Mouse (Mus musculus) gastrocnemius, postnatal 4 days (tissue): ENCODE data around the gene Dock6. TPM values are rescaled to one million over a fixed set of nuclear protein-coding genes. Genes with fewer than 3 reads are reported as not detected.

ENCODE experiments used
- DNase-seq, 2 experiments: peaks; one replicate each; pipeline ENCODE4 v3.0.0; 2021 to 2022; ENCODE audit warnings: low spot score in 2 of 2, mixed read lengths in 2 of 2
- total RNA-seq, 2 experiments: library from RNA; stranded (reverse); gene quantifications; 2 replicates each; pipeline ENCODE4 v1.2.3; 2021

The Dock6 gene
- total RNA-seq, 2 experiments from 2014 or later = 34.3 to 44.5 TPM

DNA sequence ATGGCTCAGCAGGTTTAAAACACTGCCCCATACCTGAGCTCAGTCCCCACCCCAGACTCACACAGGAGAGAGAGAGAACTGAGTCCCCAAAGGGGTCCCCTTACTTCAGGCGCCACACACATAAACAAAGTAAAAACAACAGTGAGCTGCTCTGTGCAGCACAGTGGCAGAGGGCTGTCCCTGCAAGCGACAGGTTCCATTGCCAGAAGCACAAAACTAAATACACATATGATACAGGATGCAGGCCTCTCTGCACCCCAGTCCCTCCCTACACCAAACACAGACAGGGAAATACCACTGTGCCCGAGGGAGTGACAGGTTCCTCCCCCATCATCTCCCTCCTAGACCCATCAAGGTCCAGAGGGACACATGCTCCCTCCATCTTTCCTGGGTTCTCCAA lies 5.0 kb downstream of the Dock6 start:
- no peak for DNase-seq

DNA sequence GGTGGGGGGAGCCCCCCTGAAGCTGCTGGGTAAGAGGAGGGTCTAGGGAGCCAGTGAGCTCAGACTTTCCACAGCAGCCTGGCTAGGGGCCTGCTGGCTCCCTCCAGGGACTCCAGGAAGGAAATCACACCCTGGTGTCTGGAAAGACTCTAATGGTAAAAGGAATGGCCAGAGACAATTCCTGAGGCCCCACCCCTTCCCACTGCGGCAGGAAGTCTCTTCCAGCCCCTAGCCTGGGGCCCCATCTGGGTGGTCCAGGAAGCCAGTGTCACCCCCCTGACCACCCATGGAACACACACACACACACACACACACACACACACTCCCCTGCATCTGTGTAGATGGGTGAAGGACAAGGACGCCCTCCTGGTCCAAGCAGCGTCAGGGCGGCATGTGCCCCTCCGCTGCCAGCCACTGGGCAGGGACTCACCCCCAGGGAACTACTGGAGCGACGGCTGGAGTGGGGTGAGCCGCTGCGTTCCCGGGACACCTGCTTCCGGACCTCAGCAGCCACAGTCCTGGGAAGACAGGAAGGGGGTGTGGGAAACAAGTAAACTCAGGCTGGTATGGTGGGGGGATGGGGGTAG lies 5.6 kb downstream of the Dock6 start:
- DNase-seq = peak in 1 of 2 experiments; percentile 66

DNA sequence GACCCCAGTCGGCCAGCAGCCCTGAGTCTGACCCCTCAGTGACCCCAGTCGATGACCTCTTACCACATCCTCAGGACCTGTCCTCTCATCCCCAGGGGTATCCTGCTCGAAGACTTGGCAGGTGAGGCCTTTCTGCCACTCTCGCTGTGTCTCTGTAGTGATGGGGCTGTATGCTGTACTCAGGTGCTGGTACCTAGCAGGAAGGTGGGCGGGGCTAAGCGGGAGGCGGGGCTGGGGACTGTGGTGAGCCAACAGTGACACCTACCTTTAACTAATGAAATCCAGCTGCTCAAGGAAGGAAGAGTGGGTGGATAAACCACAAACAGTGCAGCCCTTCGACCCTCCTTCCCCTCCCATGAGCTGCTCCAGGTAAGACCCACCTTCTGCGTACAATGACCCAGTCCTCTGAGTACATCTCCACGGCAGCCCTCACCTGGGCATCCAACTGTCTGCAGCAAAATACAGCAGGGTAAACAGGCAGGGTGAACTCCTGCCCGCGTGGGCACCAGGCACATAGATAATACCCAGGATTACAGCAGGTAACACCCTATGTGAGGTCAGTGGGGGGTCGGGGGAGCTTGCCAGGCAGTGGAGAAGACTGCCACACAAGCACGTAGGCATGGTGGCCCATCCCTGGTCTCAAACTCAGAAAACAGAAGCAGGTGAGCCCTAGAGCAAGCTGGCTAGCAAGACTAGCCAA lies 6.9 kb downstream of the Dock6 start:
- DNase-seq = no peak

DNA sequence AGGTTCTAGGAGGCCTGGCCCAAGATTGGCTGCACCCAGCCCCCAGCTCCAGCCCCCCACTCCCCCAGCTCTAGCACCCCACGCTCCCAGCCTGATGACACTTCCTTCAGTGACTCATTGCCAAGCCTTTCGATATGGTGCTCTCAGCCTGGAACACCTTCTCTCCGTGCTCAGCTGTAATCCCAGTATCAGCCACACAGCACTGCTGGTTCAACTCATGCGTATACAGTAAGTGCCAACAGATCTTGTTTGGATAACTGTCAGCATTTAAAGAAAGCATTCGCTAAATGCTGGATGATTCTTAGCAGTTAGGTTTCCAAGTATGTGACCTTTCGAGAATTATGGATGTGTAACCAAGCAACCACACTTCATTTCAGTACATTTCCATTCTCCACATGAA lies 9.3 kb downstream of the Dock6 start:
- DNase-seq = no peak

DNA sequence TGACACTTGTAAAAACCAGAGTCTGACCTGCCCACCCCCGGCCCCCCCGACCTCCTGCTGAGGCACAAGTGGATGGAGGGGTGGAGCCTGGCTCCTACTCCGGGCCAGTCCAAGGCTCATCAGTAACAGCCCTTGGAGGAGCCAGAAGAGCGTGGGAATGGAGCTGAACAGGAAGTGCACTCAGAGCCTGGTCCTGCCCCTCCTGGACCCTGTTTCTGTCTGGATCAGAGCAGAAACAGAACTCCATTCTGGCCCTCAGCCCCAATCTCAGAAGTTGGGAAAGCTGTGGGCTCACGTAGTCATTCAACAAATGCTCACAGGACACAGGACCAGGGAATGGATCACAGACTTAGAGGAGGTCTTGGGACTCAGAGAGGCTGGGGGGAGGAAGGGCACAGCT lies 10.0 kb downstream of the Dock6 start:
- DNase-seq = no peak

DNA sequence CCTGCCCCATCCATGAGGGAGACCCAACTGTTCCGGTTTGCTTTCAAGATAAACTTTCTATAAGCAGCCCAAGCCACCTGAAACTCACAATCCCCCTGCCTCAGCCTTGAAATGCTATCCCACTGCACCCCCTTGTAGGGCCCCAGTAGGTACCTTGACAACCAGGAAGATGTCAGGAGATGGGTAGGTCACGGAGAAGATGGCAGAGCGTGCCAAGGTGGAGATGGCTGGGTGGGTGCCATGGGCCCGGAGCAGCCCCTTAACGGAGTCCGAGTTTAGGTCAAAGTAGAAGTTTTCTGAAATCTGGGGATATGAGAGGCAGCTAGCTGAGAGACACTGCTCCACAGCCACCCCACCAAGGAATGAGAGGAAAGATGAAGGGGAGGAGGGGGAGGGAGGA lies 11.1 kb downstream of the Dock6 start:
- no peak for DNase-seq

DNA sequence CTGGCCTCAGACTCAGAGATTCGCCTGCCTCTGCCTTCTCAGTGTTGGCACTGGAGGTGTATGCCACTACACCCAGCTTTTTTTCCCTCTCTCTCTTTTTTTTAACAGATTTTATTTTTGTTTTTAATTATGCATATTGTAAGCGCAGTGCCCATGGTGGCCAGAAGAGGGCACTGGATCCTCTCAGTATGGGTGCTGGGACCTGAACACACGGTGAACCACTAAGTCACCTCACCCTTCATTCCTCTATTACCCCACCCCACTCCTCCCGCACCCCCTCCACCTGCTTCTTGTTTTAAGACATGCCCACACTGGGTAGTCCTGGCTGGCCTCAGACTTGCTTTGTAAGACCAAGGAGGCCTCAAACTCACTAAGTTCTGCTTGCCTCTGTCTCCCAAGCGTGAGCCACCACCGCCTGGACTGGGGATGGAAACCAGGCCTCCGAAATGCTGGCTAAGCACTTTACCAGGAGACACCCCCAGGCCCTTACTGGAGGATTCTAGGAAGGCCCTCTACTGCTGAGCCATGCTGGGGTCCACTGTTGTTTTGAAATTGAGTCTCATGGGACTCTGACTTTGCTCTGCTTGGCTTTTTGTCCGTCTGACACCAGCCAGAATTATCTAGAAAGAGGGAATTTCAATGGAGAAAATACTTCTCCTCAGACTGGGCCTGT lies 12.2 kb downstream of the Dock6 start:
- DNase-seq = no peak

DNA sequence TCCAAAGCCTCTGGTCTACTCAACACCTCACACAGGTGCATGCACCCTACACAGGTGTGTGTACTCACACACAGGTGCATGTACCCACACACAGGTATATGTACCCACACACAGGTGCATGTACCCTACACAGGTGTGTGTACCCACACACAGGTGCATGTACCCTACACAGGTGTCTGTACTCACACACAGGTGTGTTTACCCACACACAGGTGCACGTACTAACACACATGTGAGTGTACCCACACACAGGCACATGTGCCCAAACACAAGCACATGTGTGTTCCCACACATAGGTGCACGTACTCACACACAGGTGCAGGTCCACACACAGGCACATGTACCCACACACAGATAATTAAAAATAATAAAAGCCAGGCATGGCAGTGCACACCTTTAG lies 14.7 kb downstream of the Dock6 start:
- DNase-seq = no peak

DNA sequence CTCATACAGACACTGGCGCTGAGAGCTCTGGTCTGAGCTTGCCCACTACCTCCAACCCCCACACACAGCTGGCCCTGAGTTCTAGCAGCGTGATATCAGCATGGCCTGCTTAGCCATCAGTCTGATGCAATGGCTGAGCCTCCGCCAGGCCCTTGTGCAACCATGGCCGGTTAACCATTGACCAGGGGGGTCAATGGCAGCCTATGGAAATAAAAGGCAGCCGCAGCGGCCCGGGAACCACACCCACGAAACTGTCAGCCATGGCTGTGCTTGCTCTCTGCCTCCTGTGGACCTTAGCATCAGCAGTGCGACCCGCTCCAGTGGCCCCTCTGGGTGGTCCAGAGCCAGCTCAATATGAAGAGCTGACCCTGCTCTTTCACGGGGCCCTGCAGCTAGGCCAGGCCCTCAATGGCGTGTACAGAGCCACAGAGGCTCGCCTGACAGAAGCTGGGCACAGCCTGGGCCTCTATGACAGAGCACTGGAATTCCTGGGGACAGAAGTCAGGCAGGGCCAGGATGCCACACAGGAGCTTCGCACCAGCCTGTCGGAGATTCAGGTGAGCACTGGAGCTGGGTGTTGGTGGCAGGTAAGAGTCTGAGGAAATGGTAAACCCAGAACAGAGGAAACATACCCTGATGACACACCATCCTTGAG lies 17.1 kb downstream of the Dock6 start, which contains the start of gene Angptl8:
Gene Angptl8 (plus strand): TSS at position 253 of the 655 bp plus-strand sequence.
- DNase-seq = no peak

DNA sequence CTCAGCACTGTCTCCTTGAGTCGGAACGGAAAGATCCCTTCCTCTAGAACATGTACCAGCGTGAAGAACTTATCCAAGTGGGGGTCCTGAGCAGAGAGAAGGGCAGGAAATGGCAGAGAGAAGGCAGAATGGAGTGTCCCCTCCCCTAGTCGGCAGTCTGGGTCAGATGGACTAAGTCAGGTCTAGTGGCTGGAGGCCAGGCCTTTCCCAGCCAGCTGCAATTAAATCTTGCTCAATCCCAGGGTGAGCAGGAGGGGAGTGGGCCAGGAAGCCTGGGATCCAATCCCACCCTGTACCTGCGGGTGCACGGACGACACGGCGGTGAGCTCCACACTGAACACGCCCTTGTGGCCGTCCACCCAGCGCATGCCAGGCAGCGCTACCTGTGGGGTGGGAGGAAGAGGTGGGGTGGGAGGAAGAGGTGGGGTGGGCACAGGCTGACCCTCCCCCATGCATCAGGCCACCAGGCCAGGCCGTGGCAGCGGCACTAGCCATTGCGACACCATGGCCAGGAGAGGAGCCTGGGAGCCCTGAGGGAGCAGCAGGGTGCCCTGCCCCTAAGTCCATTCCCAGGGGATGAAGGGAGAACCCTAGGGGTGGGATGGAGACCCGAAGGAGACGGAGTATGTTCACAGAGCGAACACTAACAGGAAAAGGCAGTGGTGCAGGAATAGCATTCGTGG lies 20.7 kb downstream of the Dock6 start:
- DNase-seq = no peak

DNA sequence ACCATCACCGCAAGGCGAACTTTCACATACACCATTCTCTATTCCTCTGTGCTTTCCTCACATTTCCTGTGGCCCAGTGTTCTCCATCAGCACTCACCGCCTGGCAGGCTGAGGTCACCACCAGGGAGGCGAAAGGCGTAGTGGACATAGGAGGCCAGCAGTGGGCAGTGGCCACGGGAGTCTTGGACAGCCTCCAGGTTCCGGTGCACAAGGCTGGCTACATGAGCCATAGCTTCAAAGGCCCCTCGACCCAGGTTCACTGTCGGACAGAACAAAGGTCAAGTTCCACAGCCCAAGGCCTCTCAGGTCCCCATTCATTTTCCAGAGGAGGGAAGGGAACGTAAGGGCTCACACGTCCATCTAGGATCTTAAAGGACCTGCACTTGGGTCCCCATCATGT lies 21.5 kb downstream of the Dock6 start:
- no peak for DNase-seq

DNA sequence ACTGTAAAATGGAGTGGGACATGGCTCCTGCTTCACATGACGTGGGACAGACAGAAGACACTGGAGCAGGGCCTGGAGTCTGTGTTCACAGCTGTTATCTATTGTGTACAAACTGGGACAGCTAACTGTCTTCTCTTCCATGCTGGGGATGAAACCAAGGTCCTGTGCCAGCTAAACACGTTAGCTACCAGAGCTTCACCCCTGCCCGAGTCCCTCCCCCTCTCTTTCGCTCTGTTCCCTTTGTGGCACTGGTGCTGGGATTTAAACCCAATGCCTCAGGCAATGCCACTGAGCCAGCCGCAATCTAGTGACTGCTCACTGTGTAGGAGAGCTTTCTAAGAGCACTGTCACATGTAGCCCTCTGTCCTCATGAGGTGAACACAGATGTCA lies 22.0 kb downstream of the Dock6 start:
- no peak for DNase-seq

DNA sequence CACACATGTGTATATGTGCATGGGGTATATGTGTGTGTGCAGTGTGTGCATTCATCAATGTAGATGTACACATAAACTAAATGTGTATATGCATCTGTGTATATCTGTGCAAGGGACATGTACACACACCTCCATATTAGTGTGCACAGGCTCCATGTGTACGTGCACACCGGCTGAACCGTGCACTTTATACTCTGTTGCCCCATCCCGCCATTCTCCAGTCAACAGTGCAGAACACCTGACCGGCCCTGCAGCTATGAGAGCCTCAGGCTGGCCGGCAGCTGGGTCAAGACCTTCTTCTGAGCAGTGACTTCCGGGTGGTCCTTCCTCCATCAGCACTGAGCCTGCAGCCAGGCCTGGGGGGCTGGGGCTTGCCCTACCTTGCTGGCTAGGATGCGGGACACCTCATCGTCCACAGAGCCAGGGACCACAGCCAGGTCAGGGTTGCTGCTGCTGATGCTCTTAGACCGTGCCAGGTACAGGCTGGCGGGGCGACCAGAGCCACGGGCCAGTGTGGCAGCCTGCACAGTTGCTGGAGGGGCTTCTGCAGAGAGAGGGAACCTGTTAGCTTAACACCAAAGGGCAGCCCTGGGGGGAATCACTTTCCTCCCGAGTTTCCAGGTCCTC lies 22.5 kb downstream of the Dock6 start:
- no peak for DNase-seq

DNA sequence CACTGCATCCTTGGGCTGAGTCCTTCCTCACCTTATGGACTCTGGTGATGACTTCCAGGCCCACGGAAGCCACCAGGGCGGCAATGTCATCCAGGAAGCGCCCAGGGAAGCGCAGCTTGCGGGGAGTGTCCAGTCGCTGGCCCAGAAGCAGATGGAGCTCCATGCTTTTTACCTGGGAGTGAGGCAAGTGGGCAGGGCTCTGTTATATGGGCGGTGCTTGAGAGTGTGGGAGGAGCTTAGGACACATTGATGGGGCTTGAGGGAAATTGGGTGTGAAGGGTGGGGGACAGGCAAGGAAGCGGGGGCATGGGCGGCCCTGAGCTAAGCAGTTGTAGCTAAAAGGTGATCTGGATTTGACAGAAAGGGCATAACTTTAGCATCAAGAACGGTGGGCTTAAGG lies 28.1 kb downstream of the Dock6 start:
- DNase-seq = no peak

DNA sequence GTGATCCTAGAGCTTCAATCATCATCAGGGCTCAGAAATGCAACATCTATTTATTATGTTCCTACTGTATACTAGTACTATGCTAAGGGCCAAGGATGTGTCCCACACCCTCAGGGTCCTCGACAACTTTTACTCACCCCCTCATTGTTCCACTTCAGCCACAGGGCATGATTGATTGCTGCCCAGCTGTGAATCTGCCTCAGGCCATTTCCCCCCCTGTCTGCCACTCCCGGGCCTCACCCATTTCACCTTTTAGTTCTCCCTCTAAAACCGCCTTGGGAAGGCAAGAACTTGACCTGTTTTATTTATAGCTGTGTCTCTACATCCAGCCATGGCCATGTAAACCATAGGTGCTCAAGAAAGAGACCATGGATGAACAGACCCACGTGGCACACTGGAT lies 28.5 kb downstream of the Dock6 start:
- no peak for DNase-seq

DNA sequence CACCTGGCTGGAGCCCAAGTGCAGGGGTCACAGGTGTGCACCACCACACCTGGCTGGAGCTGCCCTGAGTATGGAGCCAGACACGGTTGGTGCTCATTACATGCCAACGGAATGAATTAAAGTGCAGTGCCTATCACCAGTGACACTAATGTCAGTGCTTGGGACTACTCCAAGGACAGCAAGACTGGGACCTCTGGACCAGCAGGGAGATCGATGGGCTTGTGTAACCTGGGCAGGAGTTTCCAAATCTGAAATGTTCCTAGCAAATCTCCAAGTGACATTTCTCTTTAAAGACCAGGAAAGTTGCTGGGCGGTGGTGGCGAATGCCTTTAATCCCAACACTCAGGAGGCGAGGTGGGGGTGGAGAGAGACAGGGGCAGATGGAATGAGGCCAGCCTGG lies 29.7 kb downstream of the Dock6 start:
- DNase-seq = no peak

DNA sequence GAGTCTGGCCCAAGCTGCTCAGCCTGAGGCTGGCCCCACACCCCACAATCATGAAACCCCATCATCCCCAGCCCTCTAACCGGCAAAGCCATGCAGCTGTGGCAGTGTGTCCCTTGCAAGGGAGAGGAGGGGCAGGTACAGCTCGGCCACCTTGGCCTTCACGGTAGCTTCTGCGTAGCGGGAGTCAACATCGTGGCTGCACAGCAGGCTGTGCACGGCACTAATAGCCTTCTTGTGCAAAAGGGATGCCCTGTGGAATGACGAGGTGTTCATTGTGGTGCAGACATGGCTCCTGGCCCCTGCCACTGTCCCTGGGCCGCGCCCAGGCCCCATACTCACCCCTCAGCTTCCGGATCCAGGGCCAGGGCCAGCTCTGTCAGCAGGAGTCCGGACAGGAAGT lies 32.3 kb downstream of the Dock6 start:
- no peak for DNase-seq

DNA sequence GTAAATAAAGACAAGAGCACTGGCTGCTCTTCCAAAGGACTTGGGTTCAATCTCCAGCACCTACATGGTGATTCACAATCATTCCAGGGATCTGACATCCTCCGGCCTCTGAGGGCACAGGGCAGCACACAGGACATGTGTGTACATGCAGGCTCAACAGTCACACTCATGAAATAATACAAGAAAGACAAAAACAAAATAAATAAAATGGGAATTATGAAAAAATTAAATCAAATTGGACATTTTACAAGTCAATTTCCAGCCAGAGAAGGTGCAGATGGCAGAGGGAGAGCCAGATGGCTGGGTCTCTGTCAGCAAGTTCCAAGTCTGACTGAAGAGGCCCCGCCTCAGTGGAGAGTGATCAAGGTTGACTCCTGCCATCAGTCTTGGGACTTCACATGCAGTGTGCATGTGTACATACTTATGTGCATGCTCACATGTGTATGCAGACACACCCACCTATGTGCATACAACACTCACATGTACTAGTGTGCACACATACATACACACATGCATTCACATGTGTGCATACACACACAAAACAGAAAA lies 33.2 kb downstream of the Dock6 start:
- no peak for DNase-seq

DNA sequence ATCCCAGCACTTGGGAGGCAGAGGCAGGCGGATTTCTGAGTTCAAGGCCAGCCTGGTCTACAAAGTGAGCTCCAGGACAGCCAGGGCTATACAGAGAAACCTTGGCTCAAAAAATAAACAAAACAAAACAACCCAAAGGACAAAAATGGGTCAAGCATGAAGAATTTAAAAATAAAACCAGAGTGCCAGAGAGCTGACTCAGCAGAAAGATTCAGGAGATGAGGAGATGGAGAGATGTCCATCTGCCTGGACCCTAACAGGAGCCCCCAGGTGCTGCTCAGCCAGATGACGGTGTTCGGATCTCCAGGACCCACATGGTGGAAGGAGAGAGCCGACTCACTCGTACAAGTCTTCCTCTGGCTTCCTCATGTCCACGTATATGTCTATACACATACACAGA lies 33.9 kb downstream of the Dock6 start:
- no peak for DNase-seq

DNA sequence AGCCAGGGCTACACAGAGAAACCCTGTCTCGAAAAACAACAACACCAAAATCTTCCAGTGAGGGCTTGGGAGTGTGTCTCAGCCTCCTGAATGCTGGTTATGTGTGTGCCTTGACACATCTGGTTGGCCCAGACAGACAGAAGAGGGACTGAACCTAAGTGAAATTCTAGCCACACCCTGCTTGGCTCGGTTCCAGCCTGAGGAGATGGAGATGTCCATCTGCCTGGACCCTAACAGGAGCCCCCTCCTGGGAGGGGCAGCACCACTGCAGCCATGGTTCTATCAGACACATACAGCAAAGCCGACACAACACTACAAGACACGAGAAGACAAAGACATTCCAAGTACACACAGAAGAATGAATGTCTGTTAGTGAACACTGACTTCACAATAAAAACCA lies 34.3 kb downstream of the Dock6 start:
- DNase-seq = no peak
